Mouse (Mus musculus) urinary bladder, postnatal 25 days (tissue): ENCODE results near the gene Cntn2.

ENCODE experiments used
- DNase-seq: peaks from one replicate; pipeline ENCODE4 v3.0.0; 2022; ENCODE audit warnings: low spot score

Gene Cntn2

DNA sequence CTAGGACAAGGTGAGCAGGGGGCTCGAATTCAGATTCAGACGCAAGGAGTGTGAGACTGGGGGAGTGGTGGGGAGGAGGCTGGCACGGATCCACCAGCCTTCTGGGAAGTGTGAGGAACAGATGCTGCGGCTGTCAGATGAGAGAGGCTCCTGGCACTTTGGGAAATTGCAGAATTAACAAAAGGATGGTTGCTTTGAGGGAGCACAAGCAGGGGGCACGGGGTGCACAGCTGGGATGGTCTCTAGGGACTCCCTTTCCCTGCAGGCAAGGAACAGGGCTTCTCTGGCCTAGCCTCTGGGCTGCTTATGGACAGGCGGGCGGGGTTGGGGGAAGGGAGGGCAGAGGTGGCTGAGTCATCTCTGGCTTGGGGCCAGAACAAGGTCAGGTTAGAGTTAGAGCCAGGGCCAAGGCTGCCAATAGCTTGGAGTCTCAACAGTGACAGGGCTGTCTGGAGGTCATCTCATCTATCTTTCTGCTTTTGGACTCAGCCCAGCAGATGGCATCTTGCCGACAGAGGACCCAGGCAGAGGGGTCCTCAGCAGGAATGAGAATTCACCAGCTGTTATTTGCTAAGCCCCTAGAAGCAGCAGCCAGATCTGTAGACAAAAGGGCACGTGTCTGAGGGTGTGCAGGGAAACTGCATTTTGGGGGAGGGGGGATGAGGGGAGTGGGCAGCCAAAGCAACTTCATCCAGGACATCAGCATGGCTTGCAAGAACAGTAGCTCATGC, 15.0 kb upstream of the Cntn2 start:
- peak; percentile 45 for DNase-seq

GRCm38 (mm10) chr1:132543789-132544188, 733 bp upstream of the Cntn2 start:
- no peak for DNase-seq

DNA sequence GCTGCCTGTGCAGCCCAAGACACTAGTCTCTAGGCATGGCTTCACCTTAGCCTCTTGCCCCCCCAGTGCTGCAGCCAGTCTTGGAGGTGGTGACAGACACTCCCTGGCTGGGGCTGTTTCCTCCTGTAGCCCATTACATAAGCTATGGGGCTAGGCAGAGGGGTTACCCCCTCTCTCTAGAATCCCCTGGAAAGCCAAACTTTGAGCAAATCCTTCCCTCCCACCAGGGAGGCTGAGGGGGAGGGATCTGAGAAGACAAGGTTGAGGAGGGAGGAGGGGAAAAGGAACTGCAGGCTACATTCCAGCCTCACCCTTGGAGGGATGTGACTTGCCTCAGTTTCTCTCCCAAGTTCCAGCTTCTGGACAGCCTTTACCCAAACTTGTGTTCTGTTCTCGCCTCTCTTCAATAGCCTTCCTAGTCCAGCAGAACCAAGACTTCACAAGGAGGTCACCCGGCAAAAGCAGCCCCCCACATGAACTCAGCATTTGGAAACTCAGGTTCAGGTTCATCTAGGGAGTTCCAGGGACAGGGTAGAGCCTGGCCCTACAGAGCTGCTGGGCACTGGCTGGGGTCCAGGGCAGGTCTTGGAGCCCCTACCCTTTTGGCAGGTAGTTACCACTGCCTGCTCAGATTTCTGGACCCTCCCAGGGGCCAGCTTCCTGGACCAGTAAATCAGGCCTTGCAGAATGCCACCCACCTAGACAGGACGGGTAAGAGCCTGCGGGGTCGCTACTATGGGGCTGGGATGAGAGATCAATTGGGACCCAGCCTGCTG, 1.0 kb downstream of the Cntn2 start:
- no peak for DNase-seq

DNA sequence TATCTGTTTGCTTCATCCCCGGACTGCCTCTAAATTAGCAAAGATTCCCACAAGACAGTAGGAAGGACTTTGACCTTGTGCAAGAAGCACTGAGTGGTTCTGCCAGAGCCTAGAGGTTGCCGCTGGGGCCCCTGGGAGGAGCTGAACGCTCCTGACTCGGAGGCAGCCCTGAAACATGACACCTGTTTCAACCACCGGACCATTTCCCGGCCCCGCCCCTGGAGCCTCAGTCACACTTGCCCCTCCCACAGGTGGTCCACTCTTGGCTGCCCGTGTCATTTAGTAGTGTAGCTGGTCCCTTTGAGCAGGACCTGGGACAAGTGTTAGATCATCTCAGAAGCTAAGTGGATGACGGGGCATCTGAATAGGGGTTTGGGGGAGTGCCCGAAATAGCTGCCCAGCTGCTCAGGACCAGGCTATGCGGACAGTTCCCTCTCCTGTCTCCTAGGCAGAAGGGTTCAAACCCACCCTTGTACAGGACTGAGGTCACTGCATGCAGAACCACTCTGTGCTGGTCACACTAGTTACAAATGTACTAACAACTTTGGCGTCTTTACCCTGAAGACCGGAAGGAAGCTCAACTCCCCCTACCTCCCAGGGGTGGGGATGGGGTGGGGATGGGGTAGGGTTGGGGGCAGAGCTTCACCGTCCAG, 1.8 kb downstream of the Cntn2 start:
- DNase-seq: no peak

GRCm38 (mm10) chr1:132540701-132541100, 2.4 kb downstream of the Cntn2 start:
- DNase-seq: no peak

DNA sequence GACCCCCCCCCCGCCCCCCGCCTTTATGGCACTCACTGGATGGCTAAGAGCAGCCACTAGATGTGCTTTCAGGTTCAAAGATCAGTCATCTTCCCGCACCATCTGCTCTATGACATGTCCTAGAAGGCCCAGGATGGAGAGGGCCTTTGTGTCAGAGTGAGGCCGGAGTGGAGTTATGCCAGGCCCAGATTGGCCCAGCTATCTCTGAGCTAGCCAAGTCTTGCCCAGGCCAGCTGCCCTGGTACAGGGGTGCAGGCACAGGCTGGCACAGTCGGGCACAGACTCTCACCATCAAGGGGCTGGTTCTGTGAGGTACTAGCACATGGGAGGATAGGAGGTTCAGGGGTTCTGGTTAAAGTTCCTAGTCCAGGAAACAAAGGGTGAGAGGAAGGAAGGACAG, 5.3 kb downstream of the Cntn2 start:
- no peak for DNase-seq

- no peak for DNase-seq
These were observed 6.6 kb downstream of the Cntn2 start for GRCm38 (mm10) chr1:132536416-132536815.

DNA sequence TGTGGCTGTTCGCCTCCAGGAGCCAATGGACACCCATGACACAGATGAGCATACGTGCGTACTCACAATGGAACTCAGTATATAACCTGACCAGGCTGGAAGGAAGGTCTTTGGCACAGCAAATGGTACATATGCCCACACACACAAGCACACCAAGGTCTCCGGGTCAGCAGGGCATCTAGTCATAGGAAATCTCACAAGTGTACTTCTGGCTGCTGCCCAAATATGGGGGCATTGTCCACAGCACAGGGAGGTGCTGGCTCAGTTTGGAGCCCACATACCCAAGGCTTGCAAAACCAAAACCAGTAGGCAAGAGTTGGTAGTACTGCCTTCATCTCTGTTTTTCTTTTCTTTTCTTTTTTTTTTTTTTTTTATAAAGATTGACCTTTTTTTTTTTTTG, 7.5 kb downstream of the Cntn2 start:
- no peak for DNase-seq

- no peak for DNase-seq
These were observed 9.2 kb downstream of the Cntn2 start for GRCm38 (mm10) chr1:132533840-132534239.

DNA sequence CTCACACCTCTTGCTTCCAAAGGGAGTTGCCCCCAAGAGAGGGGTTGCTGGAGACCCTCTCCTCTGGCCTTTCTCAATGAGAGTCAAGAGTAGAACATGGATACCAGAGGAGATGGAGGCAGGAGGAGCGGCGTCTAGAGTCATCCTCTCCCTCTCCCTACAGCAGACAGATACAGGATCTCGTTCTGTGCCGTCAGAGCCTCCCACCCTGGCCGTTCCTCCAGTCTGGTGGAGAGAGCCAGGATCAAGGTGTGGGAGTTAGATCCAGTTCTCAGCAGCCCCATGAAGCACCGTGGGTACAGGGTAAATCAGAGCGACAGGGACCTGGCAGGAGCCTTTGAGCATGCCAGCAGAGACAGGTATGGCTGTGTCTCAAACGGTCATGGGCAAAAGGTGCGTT, 10.5 kb downstream of the Cntn2 start:
- DNase-seq: no peak

GRCm38 (mm10) chr1:132530631-132531191, 12.3 kb downstream of the Cntn2 start:
- DNase-seq: no peak

DNA sequence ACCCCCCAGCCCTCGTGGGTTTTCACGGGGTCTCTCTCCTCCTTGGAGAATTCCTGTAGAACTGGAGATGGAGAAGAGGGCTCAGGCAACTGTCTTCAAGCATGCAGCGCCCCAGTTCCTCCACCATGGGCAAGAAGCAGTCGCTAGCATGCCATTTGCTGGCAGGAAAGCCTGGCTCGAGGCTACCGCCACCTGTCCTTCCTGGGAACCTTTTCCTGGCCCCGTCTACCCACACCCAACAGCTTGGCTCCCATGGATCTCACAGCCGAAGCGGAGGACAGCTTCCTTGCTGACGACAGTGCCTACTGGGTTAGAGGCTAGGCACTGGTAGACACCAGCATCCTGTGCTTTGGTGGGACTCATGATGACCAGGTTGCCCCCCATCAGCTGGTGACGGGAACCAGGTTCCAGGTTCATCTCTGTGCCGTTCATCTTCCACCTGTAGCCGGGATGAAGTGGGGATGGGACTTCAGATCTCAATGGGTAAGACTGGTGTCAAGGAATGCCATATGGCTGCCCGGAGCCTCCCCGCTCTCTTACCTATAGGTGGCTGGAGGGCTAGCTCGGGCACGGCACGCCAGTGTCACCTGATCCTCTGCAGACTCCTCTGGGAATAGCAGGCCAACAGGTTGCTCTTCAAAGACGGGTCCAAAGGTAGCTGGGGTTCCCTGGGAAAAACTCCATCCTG, 14.3 kb downstream of the Cntn2 start:
- DNase-seq: no peak

DNA sequence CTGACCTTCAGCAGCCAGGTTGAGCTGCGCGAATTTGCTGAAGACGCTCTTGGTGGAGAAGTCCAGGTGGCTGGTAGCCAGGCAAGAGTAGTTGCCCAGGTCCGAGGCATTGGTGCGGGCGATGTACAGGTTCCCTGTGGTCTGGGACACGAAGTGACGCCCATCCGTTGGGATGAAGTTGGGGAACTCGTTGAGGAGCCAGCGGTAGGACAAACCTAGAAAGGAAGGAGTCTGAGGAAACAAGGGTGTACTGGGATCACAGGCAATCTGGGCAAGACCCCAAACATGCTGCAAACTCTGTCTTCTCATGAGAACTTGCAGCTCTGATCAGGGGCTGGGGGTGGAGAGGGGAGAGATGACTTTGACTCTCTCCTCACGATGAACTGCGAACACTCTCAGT, 15.0 kb downstream of the Cntn2 start:
- DNase-seq: no peak

DNA sequence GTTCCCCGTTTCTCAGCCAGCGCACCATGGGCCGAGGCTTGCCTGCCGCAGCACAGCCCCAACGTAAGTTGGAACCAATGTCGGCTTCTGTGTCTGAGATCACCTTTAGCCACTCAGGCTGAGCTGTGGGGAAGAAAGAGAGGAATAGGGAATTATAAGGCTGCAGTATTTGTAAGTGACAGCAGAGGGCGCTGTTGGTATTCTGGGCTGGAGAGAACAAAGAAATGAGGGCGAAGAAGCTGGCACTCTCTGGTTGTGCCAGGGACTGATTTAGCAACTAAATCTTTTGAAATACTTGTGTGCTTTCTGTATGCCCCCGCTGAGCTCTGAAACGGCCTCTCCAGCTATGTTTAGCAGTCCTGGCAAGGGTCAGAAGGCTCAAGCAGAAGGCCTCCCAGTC, 17.2 kb downstream of the Cntn2 start:
- DNase-seq: peak; percentile 66

DNA sequence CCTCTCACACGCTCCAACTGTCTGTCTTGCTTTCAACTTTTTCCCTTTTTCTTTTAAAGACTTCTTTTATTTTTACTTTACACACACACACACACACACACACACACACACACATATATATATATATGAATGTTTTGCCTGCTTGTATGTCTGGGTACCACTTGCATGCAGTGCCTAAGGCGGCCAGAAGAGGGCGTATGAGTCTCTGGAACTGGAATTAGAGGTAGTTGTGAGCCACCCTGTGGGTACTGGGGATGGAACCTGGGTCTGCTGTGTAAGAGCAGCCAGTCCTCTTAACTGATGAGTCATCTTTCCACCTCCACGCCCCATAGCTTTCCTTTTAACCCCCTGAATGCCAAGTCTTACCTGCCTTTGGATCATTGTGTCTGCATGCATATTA, 19.1 kb downstream of the Cntn2 start:
- DNase-seq: no peak

- no peak for DNase-seq
These were observed 20.0 kb downstream of the Cntn2 start for GRCm38 (mm10) chr1:132523048-132523447.

DNA sequence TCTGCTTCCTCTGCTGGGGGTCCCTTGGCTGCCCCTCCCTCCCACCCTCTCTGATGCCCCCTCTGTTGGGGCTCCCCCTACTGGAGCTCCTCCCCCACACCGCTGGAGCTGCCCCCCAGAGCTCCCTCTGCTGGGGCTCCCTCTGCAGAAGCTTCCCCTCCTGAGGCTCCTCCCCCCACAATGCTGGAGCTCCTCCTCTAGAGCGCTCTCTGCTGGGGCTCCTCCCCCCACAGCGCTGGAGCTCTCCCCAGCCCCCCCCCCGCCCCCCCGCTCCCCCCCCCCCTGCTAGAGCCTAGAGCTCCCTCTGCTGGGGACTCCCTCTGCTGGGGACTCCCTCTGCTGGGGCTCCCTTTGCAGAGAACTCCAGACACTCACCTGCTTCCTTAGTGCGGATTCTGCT, 22.3 kb downstream of the Cntn2 start:
- DNase-seq: peak; percentile 24

DNA sequence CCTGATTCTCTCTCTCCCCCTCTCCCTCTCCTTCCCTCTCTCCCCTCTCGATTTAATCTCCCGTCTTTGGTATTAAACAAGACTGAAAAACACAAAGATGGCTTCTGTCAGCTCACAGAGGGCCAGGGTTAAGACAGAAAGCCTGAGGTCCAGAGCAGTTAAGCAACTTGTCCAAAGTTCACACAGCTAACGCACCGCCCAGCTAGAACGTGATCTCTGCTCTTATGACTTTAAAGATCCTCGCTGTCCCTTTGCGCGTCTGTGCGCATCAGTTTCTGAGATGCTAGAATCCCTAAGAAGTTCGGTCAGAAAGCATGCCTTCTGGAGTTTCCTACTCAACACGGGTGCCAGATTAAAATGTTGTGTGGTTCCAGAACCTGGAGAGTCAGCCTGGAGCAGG, 23.3 kb downstream of the Cntn2 start:
- DNase-seq: no peak

DNA sequence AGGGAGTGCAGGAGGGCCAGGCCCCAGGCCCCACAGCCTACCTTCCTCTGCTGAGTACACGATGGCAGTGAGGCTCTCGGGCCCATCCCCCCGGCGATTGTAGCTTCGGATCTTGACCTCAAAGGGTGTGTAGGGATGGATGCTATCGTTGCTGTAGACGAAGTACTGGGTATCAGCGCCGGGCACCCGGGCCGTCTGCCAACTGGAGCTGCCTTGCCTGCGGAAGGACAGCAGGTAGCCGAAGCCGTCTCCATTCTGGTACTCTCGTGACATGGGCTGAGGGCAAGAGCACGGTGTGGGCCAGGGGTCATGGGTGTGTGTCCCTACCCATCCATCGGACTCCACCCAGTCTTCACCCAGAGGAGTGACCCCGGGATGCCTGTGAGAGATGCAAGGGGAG, 24.4 kb downstream of the Cntn2 start:
- DNase-seq: no peak

- DNase-seq: no peak
These were observed 26.3 kb downstream of the Cntn2 start for GRCm38 (mm10) chr1:132516776-132517175.

DNA sequence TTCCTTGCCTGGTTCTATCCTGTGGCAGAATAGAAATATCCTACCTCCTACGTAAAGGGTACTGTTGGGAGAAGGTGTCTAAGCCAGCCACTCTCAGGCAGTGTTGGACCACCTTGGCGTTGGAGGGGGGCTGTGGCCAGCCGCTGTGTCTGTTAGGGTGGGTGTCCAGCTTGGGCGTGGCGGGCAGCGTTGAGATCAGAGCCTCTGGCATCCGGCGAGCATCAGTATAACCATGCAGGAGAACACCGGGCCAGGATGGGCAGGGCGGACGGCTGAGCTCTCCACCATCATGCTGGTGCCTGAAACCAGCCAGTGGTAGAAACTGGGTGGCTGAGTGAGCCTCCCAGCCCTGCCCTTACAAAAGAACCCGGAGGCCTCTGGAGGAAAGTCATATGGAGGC, 27.7 kb downstream of the Cntn2 start:
- DNase-seq: no peak

DNA sequence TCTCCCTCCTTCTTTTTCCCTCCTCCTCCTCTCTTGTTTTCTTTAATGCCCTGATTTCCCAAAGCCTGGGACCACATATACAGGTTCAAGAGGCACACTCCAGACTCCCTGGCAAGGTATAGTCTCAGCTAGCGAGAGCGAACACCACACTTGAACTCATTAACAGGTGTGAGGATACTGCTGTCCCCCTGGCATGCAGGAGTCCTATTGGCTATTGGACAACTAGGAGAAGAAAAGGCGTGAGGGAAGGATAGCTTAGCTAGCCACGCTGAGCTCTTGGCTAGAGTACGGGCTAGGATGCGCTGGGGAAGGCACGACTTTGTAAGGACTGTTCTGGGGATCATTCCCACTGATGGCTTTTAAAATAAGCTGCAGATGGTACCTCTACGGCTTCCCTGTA, 30.9 kb downstream of the Cntn2 start:
- DNase-seq: no peak
